Mouse (Mus musculus) large intestine, adult 2 months (tissue): ENCODE measurements around the gene Wnt9a. TPM values are rescaled to one million over a fixed set of nuclear protein-coding genes. Genes with fewer than 3 reads are reported as not detected.

ENCODE experiments used
- DNase-seq: peaks from one replicate; pipeline ENCODE4 v3.0.0-alpha.2; 2012; ENCODE audit warnings: low read depth, low spot score
- WGBS: fragments of 180-500 bp; shearing (Covaris S2); methylation state at CpG from one replicate; pipeline ENCODE4 v1.1.7; 2018; 5-methylcytosine and 5-hydroxymethylcytosine counted together
- polyA plus RNA-seq: library from polyadenylated mRNA; depleted of rRNA; stranded (reverse); fragments of >200 nt; gene quantifications from 2 replicates; pipeline ENCODE4 v1.2.3, GENCODE M21; 2012; rRNA removed

Gene Wnt9a
- polyA plus RNA-seq, 1 experiment = 1.0 TPM

DNA sequence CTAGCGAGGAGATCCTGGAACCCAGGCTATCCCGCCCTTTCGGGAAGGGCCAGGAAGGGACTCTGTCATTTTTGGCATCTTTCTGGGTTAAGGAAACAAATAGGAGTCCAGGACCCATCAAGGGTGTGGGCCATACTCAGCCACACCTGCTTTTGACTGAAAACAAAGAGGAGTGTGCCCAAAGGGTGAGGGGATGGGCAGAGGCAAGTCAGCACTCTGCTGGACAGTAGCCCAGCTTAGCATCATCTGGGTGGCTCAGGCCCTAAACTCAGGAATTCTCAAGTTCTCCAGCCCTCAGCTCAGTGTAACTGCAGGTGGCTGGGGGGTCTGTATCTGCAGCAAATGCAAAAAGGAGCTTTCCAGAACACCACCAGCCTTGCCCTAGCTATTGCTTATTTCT is 71.3 kb downstream of the Wnt9a start:
- WGBS = 63% methylated on average over 3 of the region's 3 CpGs
- no peak for DNase-seq

DNA sequence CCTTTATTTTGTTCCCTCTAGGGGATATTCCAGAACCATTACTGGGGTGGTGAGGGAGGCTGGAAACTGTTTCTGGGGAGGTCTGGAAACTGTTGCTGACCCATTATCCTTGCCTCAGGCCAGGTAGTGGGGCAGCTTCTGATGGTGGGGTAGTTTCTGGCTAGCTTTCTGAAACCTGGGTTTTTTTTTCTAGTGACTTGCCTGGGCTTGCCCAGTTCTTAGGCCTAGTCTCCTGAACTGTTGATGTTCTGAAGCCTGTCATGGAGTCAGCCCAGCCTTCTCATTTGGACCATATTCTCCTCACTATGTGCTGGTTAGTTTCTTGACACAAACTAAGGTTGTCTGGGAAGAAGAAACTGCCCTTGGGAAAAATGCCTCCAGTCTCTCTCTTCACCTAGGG is 72.8 kb downstream of the Wnt9a start:
- DNase-seq = no peak

Other genes starting within 250 kb of the Wnt9a start
- gene Obscn, start 170.5 kb upstream of the Wnt9a start, polyA plus RNA-seq = 0.62 and 0.92 TPM in 2 replicates
- gene Iba57, start 143.2 kb upstream of the Wnt9a start, polyA plus RNA-seq = 4.7 and 7.1 TPM in 2 replicates
- gene Gjc2, start 123.7 kb upstream of the Wnt9a start, polyA plus RNA-seq = 1.7 and 2.5 TPM in 2 replicates
- gene Guk1, start 114.7 kb upstream of the Wnt9a start, polyA plus RNA-seq = 143 and 195 TPM in 2 replicates
- gene Mrpl55, start 104.4 kb upstream of the Wnt9a start, polyA plus RNA-seq = 36.9 and 46.1 TPM in 2 replicates
- gene 2310033P09Rik, start 98.6 kb upstream of the Wnt9a start, polyA plus RNA-seq = 21.1 and 21.6 TPM in 2 replicates
- 693 and 778 TPM in 2 replicates for gene Arf1, start 78.7 kb upstream of the Wnt9a start, polyA plus RNA-seq
- not detected in 2 replicates for gene Wnt3a, start 16.2 kb upstream of the Wnt9a start, polyA plus RNA-seq
- gene Prss38, start 68.7 kb downstream of the Wnt9a start, polyA plus RNA-seq = not detected in 2 replicates
- gene Jmjd4, start 143.1 kb downstream of the Wnt9a start, polyA plus RNA-seq = 3.8 and 4.9 TPM in 2 replicates
- 21.6 and 21.7 TPM in 2 replicates for gene Snap47, start 144.3 kb downstream of the Wnt9a start, polyA plus RNA-seq
- gene Zfp867, start 165.5 kb downstream of the Wnt9a start, polyA plus RNA-seq = 0.46 and 0.48 TPM in 2 replicates
- 6.1 and 6.6 TPM in 2 replicates for gene Zkscan17, start 219.8 kb downstream of the Wnt9a start, polyA plus RNA-seq
- gene Nlrp3, start 234.6 kb downstream of the Wnt9a start, polyA plus RNA-seq = 0.30 and 0.43 TPM in 2 replicates